Mouse (Mus musculus) MEL (cell line): ENCODE measurements around the gene Rapgef1. TPM values are rescaled to one million over a fixed set of nuclear protein-coding genes. Genes with fewer than 3 reads are reported as not detected.

Experiments
- DNase-seq: peaks from one replicate; pipeline ENCODE4 v3.0.0; 2011; ENCODE audit warnings: low read depth, low spot score
- H3K27ac ChIP-seq: 2 replicates; pipeline ENCODE4 v1.5.1; 2012; ENCODE audit warnings: low read depth, mild to moderate bottlenecking, control low read depth, low read length, moderate library complexity; ENCODE audit not compliant: control insufficient read depth
- H3K27me3 ChIP-seq, 2 experiments: fragments of 150-350 bp in 1 of 2; sonication (generic) in 1 of 2; 2 replicates each; pipeline ENCODE4 v1.6.1; 2012; ENCODE audit warnings: low read length in 2 of 2, mild to moderate bottlenecking in 2 of 2, improper control_type of control experiment in 1 of 2, moderate library complexity in 1 of 2; ENCODE audit not compliant: insufficient read depth in 2 of 2, control insufficient read depth in 1 of 2
- H3K36me3 ChIP-seq, 2 experiments: 2 replicates each; pipeline ENCODE4 v1.6.1; 2012 to 2014; ENCODE audit warnings: low read length in 2 of 2, improper control_type of control experiment in 1 of 2, inconsistent platforms in 1 of 2, mild to moderate bottlenecking in 1 of 2; ENCODE audit not compliant: insufficient read depth in 2 of 2, control insufficient read depth in 1 of 2
- H3K4me1 ChIP-seq, 2 experiments: fragments of 150-350 bp in 1 of 2; sonication (generic) in 1 of 2; 2 replicates each; pipeline ENCODE4 v1.6.1; 2012; ENCODE audit warnings: low read length in 2 of 2, improper control_type of control experiment in 1 of 2, mild to moderate bottlenecking in 1 of 2; ENCODE audit not compliant: insufficient read depth in 2 of 2, control insufficient read depth in 1 of 2
- H3K4me3 ChIP-seq, 2 experiments: fragments of 150-350 bp in 1 of 2; sonication (generic) in 1 of 2; 2 replicates each; pipeline ENCODE4 v1.5.1; 2012; ENCODE audit warnings: low read depth in 2 of 2, low read length in 2 of 2, mild to moderate bottlenecking in 2 of 2, moderate library complexity in 2 of 2, control low read depth in 1 of 2, improper control_type of control experiment in 1 of 2; ENCODE audit not compliant: control insufficient read depth in 1 of 2, insufficient read depth in 1 of 2
- H3K79me2 ChIP-seq: 2 replicates; pipeline ENCODE4 v1.6.1; 2012; ENCODE audit warnings: mild to moderate bottlenecking, low read length, moderate library complexity; ENCODE audit not compliant: control insufficient read depth, poor library complexity, insufficient read depth
- H3K9ac ChIP-seq: 2 replicates; pipeline ENCODE4 v1.6.1; 2012; ENCODE audit warnings: low read depth, mild to moderate bottlenecking, control low read depth, low read length, moderate library complexity; ENCODE audit not compliant: control insufficient read depth, poor library complexity, severe bottlenecking
- H3K9me3 ChIP-seq: fragments of 150-350 bp; sonication (generic); replicated peaks from 2 replicates; pipeline ENCODE4 v1.6.1; 2012; ENCODE audit warnings: mild to moderate bottlenecking, low read length, improper control_type of control experiment, moderate library complexity; ENCODE audit not compliant: insufficient read depth
- BHLHE40 ChIP-seq: IDR thresholded peaks from 2 replicates; pipeline ENCODE4 v1.6.1; 2012; ENCODE audit warnings: low read depth, mild to moderate bottlenecking, inconsistent platforms, low read length, improper control_type of control experiment, borderline replicate concordance
- CHD2 ChIP-seq: IDR thresholded peaks from 2 replicates; pipeline ENCODE4 v1.6.1; 2011; ENCODE audit warnings: low read length, improper control_type of control experiment
- CTCF ChIP-seq, 3 experiments: IDR thresholded peaks in 2 of 3; conservative IDR thresholded peaks in 1 of 3; 2 replicates each; pipeline ENCODE4 v1.5.1; 2011 to 2012; ENCODE audit warnings: low read length in 3 of 3, low read depth in 2 of 3, mild to moderate bottlenecking in 2 of 3, improper control_type of control experiment in 1 of 3, inconsistent platforms in 1 of 3, mixed read lengths in 1 of 3, moderate library complexity in 1 of 3; ENCODE audit not compliant: control insufficient read depth in 1 of 3, insufficient read depth in 1 of 3, poor library complexity in 1 of 3, severe bottlenecking in 1 of 3
- ELF1 ChIP-seq: IDR thresholded peaks from 2 replicates; pipeline ENCODE4 v1.6.1; 2014; ENCODE audit warnings: low read depth, mild to moderate bottlenecking, inconsistent platforms, low read length, improper control_type of control experiment, moderate library complexity
- EP300 ChIP-seq, 2 experiments: IDR thresholded peaks; 2 replicates each; pipeline ENCODE4 v1.6.1; 2011; ENCODE audit warnings: improper control_type of control experiment in 2 of 2, low read length in 2 of 2, low read depth in 1 of 2, mild to moderate bottlenecking in 1 of 2
- ETS1 ChIP-seq: IDR thresholded peaks from 2 replicates; pipeline ENCODE4 v1.6.1; 2012; ENCODE audit warnings: low read depth, mild to moderate bottlenecking, inconsistent platforms, low read length, improper control_type of control experiment, moderate library complexity
- GABPA ChIP-seq: IDR thresholded peaks from 2 replicates; pipeline ENCODE4 v1.6.1; 2012; ENCODE audit warnings: low read depth, mild to moderate bottlenecking, inconsistent platforms, low read length, improper control_type of control experiment, moderate library complexity
- HCFC1 ChIP-seq: IDR thresholded peaks from 2 replicates; pipeline ENCODE4 v1.6.1; 2012; ENCODE audit warnings: low read depth, mild to moderate bottlenecking, inconsistent platforms, low read length, improper control_type of control experiment, moderate library complexity
- MAFK ChIP-seq: IDR thresholded peaks from 2 replicates; pipeline ENCODE4 v1.6.1; 2011; ENCODE audit warnings: low read depth, mild to moderate bottlenecking, low read length, improper control_type of control experiment, borderline replicate concordance
- MAX ChIP-seq: IDR thresholded peaks from 2 replicates; pipeline ENCODE4 v1.6.1; 2011; ENCODE audit warnings: low read length, improper control_type of control experiment
- MEF2A ChIP-seq: IDR thresholded peaks from 2 replicates; pipeline ENCODE4 v1.6.1; 2014; ENCODE audit warnings: low read depth, mild to moderate bottlenecking, inconsistent platforms, low read length, improper control_type of control experiment; ENCODE audit not compliant: poor library complexity, insufficient replicate concordance, severe bottlenecking; ENCODE audit errors: extremely low read depth
- MYB ChIP-seq: IDR thresholded peaks from 2 replicates; pipeline ENCODE4 v1.6.1; 2011; ENCODE audit warnings: mild to moderate bottlenecking, low read depth, low read length, improper control_type of control experiment
- POLR2AphosphoS2 ChIP-seq: IDR thresholded peaks from 2 replicates; pipeline ENCODE4 v1.6.1; 2011; ENCODE audit warnings: low read length, improper control_type of control experiment
- SIN3A ChIP-seq: IDR thresholded peaks from 2 replicates; pipeline ENCODE4 v1.6.1; 2012; ENCODE audit warnings: low read length, improper control_type of control experiment, inconsistent platforms
- SMC3 ChIP-seq: IDR thresholded peaks from 2 replicates; pipeline ENCODE4 v1.6.1; 2011; ENCODE audit warnings: low read depth, low read length, improper control_type of control experiment
- TAL1 ChIP-seq: IDR thresholded peaks from 2 replicates; pipeline ENCODE4 v1.6.1; 2012; ENCODE audit warnings: mild to moderate bottlenecking, inconsistent platforms, low read length, moderate library complexity, mixed read lengths
- TBP ChIP-seq: IDR thresholded peaks from 2 replicates; pipeline ENCODE4 v1.8.0; 2011; ENCODE audit warnings: low read depth, low read length, improper control_type of control experiment
- TCF12 ChIP-seq: IDR thresholded peaks from 2 replicates; pipeline ENCODE4 v1.6.1; 2014; ENCODE audit warnings: low read depth, mild to moderate bottlenecking, inconsistent platforms, low read length, improper control_type of control experiment, moderate library complexity
- ZKSCAN1 ChIP-seq: IDR thresholded peaks from 2 replicates; pipeline ENCODE4 v1.6.1; 2012; ENCODE audit warnings: low read depth, mild to moderate bottlenecking, inconsistent platforms, low read length, improper control_type of control experiment, moderate library complexity
- ZNF384 ChIP-seq: IDR thresholded peaks from 2 replicates; pipeline ENCODE4 v1.6.1; 2012; ENCODE audit warnings: low read depth, mild to moderate bottlenecking, inconsistent platforms, low read length, improper control_type of control experiment
- polyA plus RNA-seq, 2 experiments: library from polyadenylated mRNA; stranded (reverse) in 1 of 2; unstranded in 1 of 2; fragments of >175 nt in 1 of 2; fragments of >200 nt in 1 of 2; gene quantifications; 2 replicates each; pipeline versions ENCODE4 v1.2.1 to v1.2.4; 2012; ENCODE audit warnings: low replicate concordance in 2 of 2, low read depth in 1 of 2; ENCODE audit not compliant: insufficient read length in 2 of 2, insufficient read depth in 1 of 2, missing spikeins in 1 of 2
- total RNA-seq: library from RNA; depleted of rRNA; stranded (reverse); fragments of 300-350 nt; gene quantifications from 2 replicates; pipeline ENCODE4 v1.2.3, GENCODE M21; 2012

The Rapgef1 gene
- total and polyA plus RNA-seq, 3 experiments: 57.2 to 88.3 (median 77.0) TPM

DNA sequence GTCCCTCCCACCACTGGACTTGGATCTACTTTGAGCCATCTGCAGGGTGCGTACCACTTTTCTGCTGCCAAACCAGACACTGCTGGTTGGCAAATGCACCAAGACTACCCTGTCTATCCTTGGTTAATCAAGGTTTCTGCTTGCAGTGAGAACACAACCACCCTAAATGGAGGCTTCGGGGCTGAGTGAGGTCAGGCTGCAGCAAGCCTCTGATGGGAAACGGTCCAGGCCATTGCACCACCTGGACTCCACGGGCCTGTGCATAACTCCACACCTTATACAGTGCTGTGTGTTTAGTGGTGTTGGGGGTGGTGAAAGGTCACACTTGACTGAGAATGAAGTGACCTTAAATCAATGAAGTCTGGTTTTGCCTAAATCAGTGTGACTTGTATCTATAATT, 47.6 kb downstream of the Rapgef1 start:
- H3K4me1 ChIP-seq: peaks cover 33 to 36% of the 10 kb centered on the region in 2 experiments
- TF ChIP-seq MYB (no peak), POLR2AphosphoS2 (no peak), BHLHE40 (no peak), GABPA (no peak), HCFC1 (no peak), MAFK (no peak), CHD2 (no peak), SIN3A (no peak), ZKSCAN1 (no peak), SMC3 (no peak), TCF12 (no peak)
- DNase-seq: no peak
- H3K4me3 ChIP-seq: no peak overlapping the region
- no peak overlapping the region for H3K27ac ChIP-seq
- H3K9ac ChIP-seq: no peak overlapping the region
- H3K27me3 ChIP-seq: no peaks in the 10 kb centered on the region
- peaks cover 0 to 27% of the 10 kb centered on the region in 2 experiments; a peak in 3 of 4 replicates for H3K36me3 ChIP-seq
- no peaks in the 10 kb centered on the region for H3K9me3 ChIP-seq
- H3K79me2 ChIP-seq: peaks cover 9% of the 10 kb centered on the region; the same call in 1 of the 2 replicates

DNA sequence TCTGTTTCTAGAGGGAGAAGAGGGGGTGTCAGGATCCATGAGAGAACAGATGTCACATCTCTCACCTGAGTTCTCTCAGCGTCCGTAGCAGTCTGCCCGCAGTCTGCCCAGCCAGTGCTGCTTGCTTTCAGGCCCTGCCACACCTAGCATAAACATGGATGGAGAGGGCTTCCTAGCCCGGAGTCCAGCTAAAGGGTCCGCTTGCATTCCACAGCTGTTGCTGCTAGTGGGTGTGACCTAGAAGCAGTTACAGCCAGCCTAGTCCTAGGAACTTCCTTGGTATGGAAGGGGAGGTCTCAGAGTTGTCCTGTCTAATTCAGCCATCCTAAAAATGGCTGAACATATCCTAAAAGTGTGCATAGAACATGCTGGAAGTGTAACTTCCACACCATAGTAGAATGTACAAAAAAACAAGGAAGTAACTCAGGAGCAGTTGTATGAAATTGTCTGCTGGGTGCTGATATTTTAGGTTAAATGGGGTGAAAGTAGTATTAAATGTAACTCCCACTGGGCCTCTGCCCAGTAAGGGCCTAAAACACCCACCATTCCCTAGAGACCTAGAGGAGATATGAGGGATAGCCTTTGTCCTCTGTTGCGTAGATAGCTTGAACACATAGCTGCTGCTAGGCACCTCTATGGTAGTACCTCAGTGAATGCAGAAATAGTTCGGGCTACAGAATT, 48.6 kb downstream of the Rapgef1 start:
- TF ChIP-seq MYB: 0 out of 2 replicates have a peak, but pooled peaks have one; percentile 25
- peak; percentile 73 for TF ChIP-seq TCF12
- peak; percentile 32; the same call in 1 of the 2 replicates for TF ChIP-seq ZNF384
- peak; percentile 38; the same call in 1 of the 2 replicates for TF ChIP-seq ETS1
- TF ChIP-seq TAL1: peak; percentile 19; the same call in 1 of the 2 replicates
- 0 out of 2 replicates have a peak, but pooled peaks have one; percentile 25 for TF ChIP-seq SIN3A
- TF ChIP-seq ELF1: 0 out of 2 replicates have a peak, but pooled peaks have one; percentile 32
- TF ChIP-seq EP300 (IDR thresholded peaks at IDR 0.05; ENCODE audit: low read depth in 1 of 2, low read length in 2 of 2): peak; percentile 75 to 78; a peak in 3 of 4 replicates
- no peak for TF ChIP-seq MAX
- no peak for TF ChIP-seq TBP
- TF ChIP-seq MEF2A: no peak
- no peak for TF ChIP-seq CTCF (IDR thresholded peaks at IDR 0.05 in 2 of 3, conservative IDR thresholded peaks at IDR 0.05 in 1 of 3; ENCODE audit: control insufficient read depth in 1 of 3, insufficient read depth in 1 of 3, low read depth in 2 of 3, low read length in 3 of 3, poor library complexity in 1 of 3, severe bottlenecking in 1 of 3)
- peaks cover 0 to 25% of the 10 kb centered on the region in 2 experiments; a peak in 3 of 4 replicates for H3K36me3 ChIP-seq
- peaks cover 3% of the 10 kb centered on the region; the same call in 1 of the 2 replicates for H3K79me2 ChIP-seq
- no peak overlapping the region for H3K4me3 ChIP-seq
- H3K9me3 ChIP-seq: no peaks in the 10 kb centered on the region
- no peaks in the 10 kb centered on the region for H3K27me3 ChIP-seq
- H3K4me1 ChIP-seq: peaks cover 38 to 39% of the 10 kb centered on the region in 2 experiments
- no peak overlapping the region for H3K9ac ChIP-seq
- no peak overlapping the region; the same call in 1 of the 2 replicates for H3K27ac ChIP-seq
- peak; percentile 36 for DNase-seq
